Mouse (Mus musculus): ENCODE measurements around the gene Porcn.

The Porcn gene

GRCm38 (mm10) chrX:8206015-8206693 lies at the start of gene Porcn:
Porcn (minus strand) TSS chrX:8206525.
- peak; percentile 84 for DNase-seq (ENCODE audit: low spot score)

- DNase-seq (ENCODE audit: low spot score): no peak
Observed at GRCm38 (mm10) chrX:8255807-8256206, 49.5 kb upstream of the Porcn start.

GRCm38 (mm10) chrX:8253711-8254110 lies 47.4 kb upstream of the Porcn start:
- no peak for DNase-seq (ENCODE audit: low spot score)

- DNase-seq (ENCODE audit: low spot score): peak; percentile 82
Observed at GRCm38 (mm10) chrX:8252334-8253285, 46.3 kb upstream of the Porcn start, which contains the start of gene Ftsj1. Ftsj1 (minus strand) TSS chrX:8252406.

GRCm38 (mm10) chrX:8251789-8252333 lies 45.5 kb upstream of the Porcn start:
- no peak for DNase-seq (ENCODE audit: low spot score)

GRCm38 (mm10) chrX:8248542-8249120 lies 42.3 kb upstream of the Porcn start:
- DNase-seq (ENCODE audit: low spot score): no peak

- DNase-seq (ENCODE audit: low spot score): no peak
Observed at GRCm38 (mm10) chrX:8247680-8248079, 41.4 kb upstream of the Porcn start.

- DNase-seq (ENCODE audit: low spot score): no peak
Observed at GRCm38 (mm10) chrX:8238804-8239395, 32.6 kb upstream of the Porcn start.

- DNase-seq (ENCODE audit: low spot score): no peak
Observed at GRCm38 (mm10) chrX:8236704-8237103, 30.4 kb upstream of the Porcn start.

- no peak for DNase-seq (ENCODE audit: low spot score)
Observed at GRCm38 (mm10) chrX:8233602-8234001, 27.3 kb upstream of the Porcn start.

GRCm38 (mm10) chrX:8230272-8230671 lies 23.9 kb upstream of the Porcn start:
- no peak for DNase-seq (ENCODE audit: low spot score)

- DNase-seq (ENCODE audit: low spot score): no peak
Observed at GRCm38 (mm10) chrX:8223473-8223872, 17.1 kb upstream of the Porcn start.

- peak; percentile 4 for DNase-seq (ENCODE audit: low spot score)
Observed at GRCm38 (mm10) chrX:8222678-8223421, 16.5 kb upstream of the Porcn start.

GRCm38 (mm10) chrX:8222296-8222677 lies 16.0 kb upstream of the Porcn start:
- no peak for DNase-seq (ENCODE audit: low spot score)

GRCm38 (mm10) chrX:8219651-8220050 lies 13.3 kb upstream of the Porcn start:
- no peak for DNase-seq (ENCODE audit: low spot score)

- no peak for DNase-seq (ENCODE audit: low spot score)
Observed at GRCm38 (mm10) chrX:8218114-8218513, 11.8 kb upstream of the Porcn start.

- no peak for DNase-seq (ENCODE audit: low spot score)
Observed at GRCm38 (mm10) chrX:8217383-8217782, 11.1 kb upstream of the Porcn start.

GRCm38 (mm10) chrX:8211490-8212207 lies 5.3 kb upstream of the Porcn start:
- no peak for DNase-seq (ENCODE audit: low spot score)

- no peak for DNase-seq (ENCODE audit: low spot score)
Observed at GRCm38 (mm10) chrX:8209720-8210119, 3.4 kb upstream of the Porcn start.

- no peak for DNase-seq (ENCODE audit: low spot score)
Observed at GRCm38 (mm10) chrX:8207224-8207623, 899 bp upstream of the Porcn start.

All from urinary bladder, postnatal 14 days (tissue).